Mouse (Mus musculus): ENCODE data around the gene Rpl10. TPM values are rescaled to one million over a fixed set of nuclear protein-coding genes. Genes with fewer than 3 reads are reported as not detected.
A peak's percentile ranks its signal among the peaks of the same experiment; 100 is the strongest.

The Rpl10 gene
- polyA plus RNA-seq (2012; fragmentation: generic; extraction: Trizol), result 3,196 TPM
- long read RNA-seq, experiment 1, transcript Rpl10-201 (7 exons, 799 nt), result minor isoform, 27 of 115 reads
- long read RNA-seq, experiment 1, transcript Rpl10-202 (6 exons, 855 nt), result major isoform, 30 of 115 reads
- long read RNA-seq, experiment 1, partial matches to known transcripts, result 51 of 115 reads
- long read RNA-seq, experiment 1, other reads (novel, unspliced or antisense), result 6 of 115 reads
- long read RNA-seq, experiment 2, transcript Rpl10-201 (7 exons, 799 nt), result major isoform, 6 of 18 reads
- long read RNA-seq, experiment 2, partial matches to known transcripts, result 5 of 18 reads
- long read RNA-seq, experiment 2, other reads (novel, unspliced or antisense), result 3 of 18 reads

DNA sequence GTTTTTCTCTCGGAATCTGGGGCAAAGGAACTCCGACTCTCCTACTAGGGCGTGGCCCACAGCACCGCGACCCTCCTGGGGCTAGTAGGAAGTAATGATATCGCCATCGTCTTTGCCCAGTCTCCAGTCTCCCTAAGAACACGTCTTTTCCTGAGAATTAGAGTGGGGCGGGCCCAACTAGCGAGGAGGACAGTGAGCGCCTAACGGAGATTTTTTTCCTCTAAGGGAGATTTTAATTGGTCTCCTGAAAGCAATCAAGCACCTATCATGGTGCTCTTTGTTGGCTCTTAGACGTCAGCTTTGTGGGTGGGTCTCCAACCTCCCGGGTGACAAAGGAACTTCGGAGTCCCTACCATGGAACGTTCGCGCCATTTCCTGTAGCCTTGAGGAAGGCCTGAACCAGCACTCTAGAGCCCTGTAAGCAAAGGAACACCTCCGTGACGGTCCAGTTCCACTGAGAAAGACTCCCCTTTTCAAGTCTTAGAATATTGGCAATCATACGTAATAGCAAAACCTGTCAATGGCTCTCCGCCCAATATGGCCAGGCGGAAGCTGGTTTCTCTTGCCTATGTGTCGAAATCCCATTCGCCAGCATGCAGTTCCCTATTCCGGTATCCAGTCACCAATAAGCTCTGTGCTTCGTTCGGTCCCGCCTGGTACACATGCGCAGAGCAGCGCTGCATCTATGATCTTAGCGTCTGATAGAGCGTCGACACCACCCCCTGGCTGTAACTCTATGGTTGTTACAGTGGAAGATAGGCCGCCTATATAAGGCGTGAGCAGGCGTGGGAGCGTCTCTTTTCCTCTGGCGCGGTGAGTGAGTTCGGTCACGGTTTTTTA is at the start of gene Rpl10:
Gene Rpl10 (plus strand): TSS at position 751 of the 840 bp plus-strand sequence.
- Histone ChIP-seq H3K79me3 (ENCODE audit: low read depth) (peaks cover 20% of the 10 kb centered on the region), H3K36me3 (ENCODE audit: control insufficient read depth, insufficient read depth) (peaks cover 21% of the 10 kb centered on the region), H3K4me3 (ENCODE audit: insufficient read depth, poor library complexity, severe bottlenecking) (peak within 1 kb of the TSS; percentile 72), H3K79me2 (ENCODE audit: control insufficient read depth, insufficient read depth) (peaks cover 27% of the 10 kb centered on the region), H3ac (ENCODE audit: control insufficient read depth, insufficient read length, low read depth) (peak within 1 kb of the TSS; percentile 80), H3K27me3 (ENCODE audit: control insufficient read depth, insufficient read depth, insufficient read length) (no peaks in the 10 kb centered on the region)
- TF ChIP-seq MYOG (IDR thresholded peaks at IDR 0.05; ENCODE audit: control insufficient read depth, extremely low read depth, insufficient read length) (no peak), CEBPB (IDR thresholded peaks at IDR 0.05; ENCODE audit: low read depth) (no peak), MAX (IDR thresholded peaks at IDR 0.05) (peak; percentile 17), USF1 (IDR thresholded peaks at IDR 0.05; ENCODE audit: low read depth) (no peak), CTCF (IDR thresholded peaks at IDR 0.05; ENCODE audit: control insufficient read depth, insufficient read depth, insufficient read length) (no peak)

DNA sequence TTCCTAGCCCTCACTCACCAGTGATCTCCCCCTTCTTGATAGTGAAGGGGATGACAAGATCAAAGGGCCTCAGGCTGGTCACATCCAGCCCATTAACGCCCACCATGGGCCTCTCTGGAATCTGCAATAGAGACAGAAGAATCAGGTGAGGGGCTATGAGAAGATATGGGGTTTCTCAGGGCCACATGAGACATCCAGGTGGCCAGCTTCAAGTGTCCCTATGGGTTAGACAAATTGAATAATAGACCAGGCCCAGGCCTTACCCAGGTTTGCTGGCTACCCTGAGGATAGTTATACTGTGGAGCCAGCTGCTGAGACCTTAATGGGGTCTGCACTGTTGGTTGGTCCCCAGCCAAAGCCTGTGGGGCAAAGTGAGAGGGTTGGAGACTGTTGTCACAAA is 40.6 kb upstream of the Rpl10 start:
- Histone ChIP-seq H3K4me3 (ENCODE audit: insufficient read depth, poor library complexity, severe bottlenecking) (no peak overlapping the region), H3ac (ENCODE audit: control insufficient read depth, insufficient read length, low read depth) (no peak overlapping the region), H3K79me3 (ENCODE audit: low read depth) (peaks cover 8% of the 10 kb centered on the region), H3K36me3 (ENCODE audit: control insufficient read depth, insufficient read depth) (peaks cover 94% of the 10 kb centered on the region), H3K79me2 (ENCODE audit: control insufficient read depth, insufficient read depth) (peaks cover 28% of the 10 kb centered on the region), H3K27me3 (ENCODE audit: control insufficient read depth, insufficient read depth, insufficient read length) (no peaks in the 10 kb centered on the region)
- no peak for TF ChIP-seq CTCF (IDR thresholded peaks at IDR 0.05; ENCODE audit: control insufficient read depth, insufficient read depth, insufficient read length)
- no peak for TF ChIP-seq MYOG (IDR thresholded peaks at IDR 0.05; ENCODE audit: control insufficient read depth, extremely low read depth, insufficient read length)

DNA sequence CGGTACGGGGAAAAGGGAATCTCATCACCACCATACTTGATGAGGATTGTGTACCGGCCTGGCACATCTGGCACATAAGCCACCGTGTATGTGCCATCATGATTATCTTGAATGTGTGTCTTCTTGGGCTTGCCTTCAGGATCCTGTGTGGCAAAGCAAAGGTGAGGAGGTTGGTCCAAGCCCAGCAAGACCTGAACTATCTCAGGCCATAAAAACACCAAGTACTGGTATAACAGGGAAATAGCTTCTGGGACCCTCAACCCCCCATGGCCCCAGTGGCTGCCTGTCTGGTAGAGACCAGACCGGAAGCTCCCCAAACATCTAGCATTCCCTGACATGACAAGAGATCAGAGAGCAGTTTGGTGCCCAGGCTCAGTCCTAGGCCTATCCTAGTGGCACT is 37.4 kb upstream of the Rpl10 start:
- H3K36me3 ChIP-seq (ENCODE audit: control insufficient read depth, insufficient read depth), result peaks cover 93% of the 10 kb centered on the region
- TF ChIP-seq FOSL1 (IDR thresholded peaks at IDR 0.05; ENCODE audit: insufficient read depth, low read length, poor library complexity, severe bottlenecking) (no peak), CTCF (IDR thresholded peaks at IDR 0.05; ENCODE audit: control insufficient read depth, insufficient read depth, insufficient read length) (no peak), CEBPB (IDR thresholded peaks at IDR 0.05; ENCODE audit: low read depth) (no peak)
- H3ac ChIP-seq (ENCODE audit: control insufficient read depth, insufficient read length, low read depth), result no peak overlapping the region
- peaks cover 14% of the 10 kb centered on the region for H3K79me3 ChIP-seq (ENCODE audit: low read depth)
- H3K79me2 ChIP-seq (ENCODE audit: control insufficient read depth, insufficient read depth), result peaks cover 56% of the 10 kb centered on the region
- H3K27me3 ChIP-seq (ENCODE audit: control insufficient read depth, insufficient read depth, insufficient read length), result no peaks in the 10 kb centered on the region
- no peak overlapping the region for H3K4me3 ChIP-seq (ENCODE audit: insufficient read depth, poor library complexity, severe bottlenecking)

DNA sequence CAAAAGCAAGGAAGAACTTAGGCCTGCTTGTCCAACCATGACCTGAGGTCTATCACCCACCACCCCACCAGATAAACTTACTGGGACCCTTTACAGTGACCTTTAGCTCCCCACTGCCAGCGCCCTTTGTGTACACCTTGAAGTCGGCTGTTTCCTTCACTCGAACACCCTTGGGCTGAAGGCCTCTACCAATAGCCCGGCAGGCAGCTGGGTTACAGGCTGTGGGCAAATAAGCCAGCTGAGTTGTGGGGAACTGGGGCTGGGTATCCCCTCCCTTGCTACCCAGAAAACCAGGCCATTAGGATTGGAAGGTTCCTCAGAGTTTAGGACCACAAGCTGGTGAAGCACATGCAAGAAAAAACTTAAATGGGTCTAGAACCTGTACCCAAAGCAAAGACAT is 30.3 kb upstream of the Rpl10 start:
- Histone ChIP-seq H3K79me2 (ENCODE audit: control insufficient read depth, insufficient read depth) (peaks cover 92% of the 10 kb centered on the region), H3K36me3 (ENCODE audit: control insufficient read depth, insufficient read depth) (peaks cover 89% of the 10 kb centered on the region), H3K4me3 (ENCODE audit: insufficient read depth, poor library complexity, severe bottlenecking) (no peak overlapping the region), H3ac (ENCODE audit: control insufficient read depth, insufficient read length, low read depth) (no peak overlapping the region), H3K27me3 (ENCODE audit: control insufficient read depth, insufficient read depth, insufficient read length) (no peaks in the 10 kb centered on the region), H3K79me3 (ENCODE audit: low read depth) (peaks cover 65% of the 10 kb centered on the region)
- TF ChIP-seq MYOD1 (IDR thresholded peaks at IDR 0.05; ENCODE audit: control insufficient read depth, insufficient read length, low read depth) (no peak), FOSL1 (IDR thresholded peaks at IDR 0.05; ENCODE audit: insufficient read depth, low read length, poor library complexity, severe bottlenecking) (no peak), CEBPB (IDR thresholded peaks at IDR 0.05; ENCODE audit: low read depth) (no peak), MAX (IDR thresholded peaks at IDR 0.05) (no peak), USF1 (IDR thresholded peaks at IDR 0.05; ENCODE audit: low read depth) (no peak), CTCF (IDR thresholded peaks at IDR 0.05; ENCODE audit: control insufficient read depth, insufficient read depth, insufficient read length) (no peak), MYOG (IDR thresholded peaks at IDR 0.05; ENCODE audit: control insufficient read depth, extremely low read depth, insufficient read length) (no peak)

DNA sequence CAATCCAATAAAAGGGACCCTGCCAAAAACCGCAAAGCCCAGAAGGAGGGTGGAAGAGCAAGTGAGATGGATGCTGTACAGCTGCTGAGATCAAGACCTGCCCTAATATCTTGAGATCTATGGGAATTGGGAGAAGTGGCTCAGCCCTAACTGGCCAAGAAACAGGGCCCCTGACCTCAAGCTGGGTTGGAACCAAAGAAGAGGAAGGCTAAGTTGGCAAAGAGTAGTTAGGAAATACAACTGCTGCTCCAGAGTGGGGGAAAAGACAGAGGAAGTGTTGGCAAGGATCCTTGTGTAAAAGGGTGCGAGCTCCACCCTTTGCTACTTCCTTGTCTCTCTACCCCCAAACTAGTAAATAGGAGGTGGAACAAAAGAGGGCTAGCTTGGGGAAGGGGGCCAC is 27.2 kb upstream of the Rpl10 start:
- TF ChIP-seq CEBPB (IDR thresholded peaks at IDR 0.05; ENCODE audit: low read depth) (no peak), USF1 (IDR thresholded peaks at IDR 0.05; ENCODE audit: low read depth) (no peak)
- Histone ChIP-seq H3K79me3 (ENCODE audit: low read depth) (peaks cover 74% of the 10 kb centered on the region), H3K79me2 (ENCODE audit: control insufficient read depth, insufficient read depth) (peaks cover 91% of the 10 kb centered on the region), H3K4me3 (ENCODE audit: insufficient read depth, poor library complexity, severe bottlenecking) (peak overlapping the region; percentile 58), H3K36me3 (ENCODE audit: control insufficient read depth, insufficient read depth) (peaks cover 63% of the 10 kb centered on the region), H3K27me3 (ENCODE audit: control insufficient read depth, insufficient read depth, insufficient read length) (no peaks in the 10 kb centered on the region), H3ac (ENCODE audit: control insufficient read depth, insufficient read length, low read depth) (peak overlapping the region; percentile 67)

DNA sequence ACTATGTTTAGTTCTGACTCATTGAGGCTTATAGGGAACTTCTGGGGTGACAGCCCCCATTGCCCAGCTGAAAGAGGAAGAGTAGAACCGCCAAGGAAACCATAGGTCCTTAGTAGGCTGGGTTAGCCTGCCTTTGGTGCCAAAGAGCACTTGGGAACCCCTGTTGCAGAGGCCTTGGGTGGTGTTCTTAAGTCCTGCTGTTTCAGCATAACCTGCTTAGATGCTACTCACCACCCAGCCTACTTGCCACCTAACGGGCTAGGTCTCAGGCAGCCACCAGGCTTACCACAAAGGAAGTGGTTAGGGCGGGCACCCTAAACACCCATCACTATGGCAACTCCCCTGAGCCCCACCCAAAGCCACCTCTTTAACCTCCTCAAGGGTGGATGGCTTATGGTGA is 26.8 kb upstream of the Rpl10 start:
- no peak for TF ChIP-seq USF1 (IDR thresholded peaks at IDR 0.05; ENCODE audit: low read depth)
- no peak for TF ChIP-seq MYOG (IDR thresholded peaks at IDR 0.05; ENCODE audit: control insufficient read depth, extremely low read depth, insufficient read length)
- TF ChIP-seq CEBPB (IDR thresholded peaks at IDR 0.05; ENCODE audit: low read depth), result no peak
- TF ChIP-seq FOSL1 (IDR thresholded peaks at IDR 0.05; ENCODE audit: insufficient read depth, low read length, poor library complexity, severe bottlenecking), result no peak
- TF ChIP-seq MAX (IDR thresholded peaks at IDR 0.05), result no peak
- no peak for TF ChIP-seq MYOD1 (IDR thresholded peaks at IDR 0.05; ENCODE audit: control insufficient read depth, insufficient read length, low read depth)
- TF ChIP-seq CTCF (IDR thresholded peaks at IDR 0.05; ENCODE audit: control insufficient read depth, insufficient read depth, insufficient read length), result no peak
- peaks cover 73% of the 10 kb centered on the region for H3K79me3 ChIP-seq (ENCODE audit: low read depth)
- peak overlapping the region; percentile 58 for H3K4me3 ChIP-seq (ENCODE audit: insufficient read depth, poor library complexity, severe bottlenecking)
- H3K79me2 ChIP-seq (ENCODE audit: control insufficient read depth, insufficient read depth), result peaks cover 93% of the 10 kb centered on the region
- peaks cover 59% of the 10 kb centered on the region for H3K36me3 ChIP-seq (ENCODE audit: control insufficient read depth, insufficient read depth)
- no peaks in the 10 kb centered on the region for H3K27me3 ChIP-seq (ENCODE audit: control insufficient read depth, insufficient read depth, insufficient read length)
- peak overlapping the region; percentile 67 for H3ac ChIP-seq (ENCODE audit: control insufficient read depth, insufficient read length, low read depth)
